Mouse (Mus musculus) heart, adult 2 months (tissue): ENCODE results near the gene Akap9.

ENCODE experiments used
- CTCF ChIP-seq: fragments of 200-600 bp; IDR thresholded peaks from 2 replicates; pipeline ENCODE4 v1.8.1; 2022; ENCODE audit warnings: antibody characterized with exemption, mild to moderate bottlenecking, moderate library complexity
- EP300 ChIP-seq: fragments of 200-500 bp; IDR thresholded peaks from 2 replicates; pipeline ENCODE4 v1.6.1; 2011; ENCODE audit warnings: low read depth, low read length, control low read depth; ENCODE audit not compliant: insufficient read depth

- no peak for TF ChIP-seq CTCF
- no peak for TF ChIP-seq EP300
These were observed 11.1 kb downstream of the Akap9 start for GRCm38 (mm10) chr5:3938905-3939304.
